Mouse (Mus musculus) CH12F3 (cell line): Measurements from ENCODE around the gene Hectd1.

Experiments
- in situ Hi-C: fragments of 300-500 bp; cut with MboI; formaldehyde crosslinking; loops from 2 replicates; pipeline ENCODE4 v1.14.3; 2020; ENCODE audit warnings: low sequenced_read_pairs

Gene Hectd1

GRCm38 (mm10) chr12:51829290-51830076 is at the start of gene Hectd1:
Gene Hectd1 (minus strand): TSS chr12:51829536.
- in situ Hi-C loops = no loop called here

GRCm38 (mm10) chr12:51871446-51872144 is 42.3 kb upstream of the Hectd1 start:
- in situ Hi-C loops = no loop called here

- in situ Hi-C loops = no loop called here
Observed at GRCm38 (mm10) chr12:51869511-51869910, 40.2 kb upstream of the Hectd1 start.

- in situ Hi-C loops = no loop called here
Observed at GRCm38 (mm10) chr12:51867076-51867475, 37.7 kb upstream of the Hectd1 start.

GRCm38 (mm10) chr12:51866226-51866910 is 37.0 kb upstream of the Hectd1 start:
- in situ Hi-C loops = no loop called here

- in situ Hi-C loops = no loop called here
Observed at GRCm38 (mm10) chr12:51865790-51866179, 36.4 kb upstream of the Hectd1 start.

GRCm38 (mm10) chr12:51865061-51865789 is 35.9 kb upstream of the Hectd1 start:
- in situ Hi-C loops = no loop called here

GRCm38 (mm10) chr12:51863116-51864002 is 34.0 kb upstream of the Hectd1 start:
- in situ Hi-C loops = no loop called here

GRCm38 (mm10) chr12:51858134-51859028 is 29.0 kb upstream of the Hectd1 start:
- in situ Hi-C loops = no loop called here

- in situ Hi-C loops = no loop called here
Observed at GRCm38 (mm10) chr12:51856768-51857295, 27.5 kb upstream of the Hectd1 start.

- in situ Hi-C loops = no loop called here
Observed at GRCm38 (mm10) chr12:51855872-51856271, 26.5 kb upstream of the Hectd1 start.

GRCm38 (mm10) chr12:51855453-51855852 is 26.1 kb upstream of the Hectd1 start:
- in situ Hi-C loops = no loop called here

- in situ Hi-C loops = no loop called here
Observed at GRCm38 (mm10) chr12:51851617-51852016, 22.3 kb upstream of the Hectd1 start.

GRCm38 (mm10) chr12:51851155-51851554 is 21.8 kb upstream of the Hectd1 start:
- in situ Hi-C loops = no loop called here

- in situ Hi-C loops = no loop called here
Observed at GRCm38 (mm10) chr12:51850339-51850738, 21.0 kb upstream of the Hectd1 start.

GRCm38 (mm10) chr12:51849902-51850301 is 20.6 kb upstream of the Hectd1 start:
- in situ Hi-C loops = no loop called here

- in situ Hi-C loops = no loop called here
Observed at GRCm38 (mm10) chr12:51847953-51848680, 18.8 kb upstream of the Hectd1 start.

GRCm38 (mm10) chr12:51845261-51845660 is 15.9 kb upstream of the Hectd1 start:
- in situ Hi-C loops = no loop called here
